Mouse (Mus musculus): Measurements from ENCODE around the gene Bicc1.

GRCm38 (mm10) chr10:71148226-71148625 is 11.3 kb downstream of the Bicc1 start:
- TF ChIP-seq CTCF (IDR thresholded peaks at IDR 0.05; ENCODE audit: low read depth, low read length) (no peak), GATA2 (IDR thresholded peaks at IDR 0.05; ENCODE audit: borderline replicate concordance, low read depth, low read length) (no peak), TAL1 (conservative IDR thresholded peaks at IDR 0.05; ENCODE audit: low read depth, low read length) (no peak), GATA1 (IDR thresholded peaks at IDR 0.05; ENCODE audit: borderline replicate concordance, low read length) (no peak)

Measured in G1E (cell line).